Mouse (Mus musculus) ovary, postnatal 10 days (tissue): ENCODE data around the gene Tmem26.

ENCODE experiments used
- DNase-seq: peaks from one replicate; pipeline ENCODE4 v3.0.0; 2022; ENCODE audit warnings: low spot score

Gene Tmem26

DNA sequence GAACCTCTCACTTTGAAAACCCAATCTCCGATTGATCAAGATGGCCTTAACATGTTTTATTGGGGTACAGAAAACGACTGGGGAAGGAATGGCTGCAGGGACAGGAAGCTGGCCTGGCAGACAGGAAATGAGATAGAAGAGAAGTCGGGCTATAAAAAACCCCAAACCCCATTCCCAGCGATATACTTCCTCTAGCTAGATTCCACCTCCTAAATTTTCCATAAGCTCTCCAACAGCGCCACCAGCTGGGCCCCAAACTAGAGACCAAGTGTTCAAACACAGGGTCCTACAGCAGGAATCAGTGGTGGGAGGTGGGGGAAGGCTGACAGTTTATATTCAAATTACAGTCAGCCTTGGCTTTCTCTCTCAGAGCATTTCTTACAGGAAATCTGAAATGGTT, 35.8 kb downstream of the Tmem26 start:
- DNase-seq: no peak

DNA sequence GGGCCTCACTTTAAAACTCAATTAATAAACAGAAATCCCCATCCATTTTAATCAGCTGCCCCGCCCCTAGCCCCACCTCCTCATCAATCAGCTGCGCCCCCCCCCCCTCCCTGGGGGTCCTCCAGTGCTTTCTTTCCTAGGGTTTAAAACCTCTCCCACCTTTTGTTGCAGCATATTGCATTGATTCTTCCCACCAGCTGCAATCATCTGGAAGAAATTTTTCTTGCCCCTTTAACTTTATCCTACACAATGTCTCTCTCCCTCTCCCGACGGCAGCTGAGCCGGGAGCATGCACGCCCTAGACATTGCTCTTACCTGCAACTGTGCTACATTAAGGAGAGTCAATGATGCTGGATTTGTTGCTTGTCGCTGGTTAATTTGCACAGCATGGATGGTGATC, 36.3 kb downstream of the Tmem26 start:
- DNase-seq: no peak

DNA sequence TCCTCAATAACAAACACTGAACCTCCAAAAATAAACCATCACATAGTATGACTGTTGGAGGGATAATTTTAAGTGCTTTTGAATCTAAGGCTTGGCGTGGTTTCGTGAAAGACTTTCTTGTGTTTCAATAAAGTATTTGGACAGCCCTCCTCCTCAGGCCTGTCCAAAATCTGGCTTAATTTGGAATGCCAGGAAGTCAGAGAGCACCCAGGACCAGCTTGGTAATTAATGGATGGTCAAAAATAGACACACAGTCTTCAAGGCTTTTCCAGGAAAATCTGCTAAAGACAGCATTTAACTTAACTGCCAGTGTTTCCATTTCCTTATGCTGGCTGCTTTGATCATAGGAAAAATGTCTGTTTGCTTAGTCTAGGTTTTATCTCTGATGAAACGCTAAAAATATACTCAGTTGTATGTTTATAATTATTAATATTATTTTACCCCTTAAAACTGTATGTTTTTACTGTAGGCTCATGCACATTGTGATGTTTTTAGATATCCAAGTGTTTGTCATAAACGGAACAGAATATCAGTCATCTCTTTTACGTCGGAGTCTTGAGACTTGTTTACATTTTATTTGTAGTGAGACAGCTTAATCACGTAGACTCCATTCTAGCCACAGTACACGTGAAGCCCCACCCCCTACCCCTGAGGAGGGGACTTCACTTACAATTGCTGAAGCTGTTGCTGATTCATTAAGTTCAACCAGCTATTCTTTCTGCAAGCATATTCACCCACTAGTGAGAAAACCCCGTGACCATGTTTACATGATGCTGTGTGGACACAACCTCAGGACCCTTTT, 57.8 kb downstream of the Tmem26 start:
- DNase-seq: no peak

DNA sequence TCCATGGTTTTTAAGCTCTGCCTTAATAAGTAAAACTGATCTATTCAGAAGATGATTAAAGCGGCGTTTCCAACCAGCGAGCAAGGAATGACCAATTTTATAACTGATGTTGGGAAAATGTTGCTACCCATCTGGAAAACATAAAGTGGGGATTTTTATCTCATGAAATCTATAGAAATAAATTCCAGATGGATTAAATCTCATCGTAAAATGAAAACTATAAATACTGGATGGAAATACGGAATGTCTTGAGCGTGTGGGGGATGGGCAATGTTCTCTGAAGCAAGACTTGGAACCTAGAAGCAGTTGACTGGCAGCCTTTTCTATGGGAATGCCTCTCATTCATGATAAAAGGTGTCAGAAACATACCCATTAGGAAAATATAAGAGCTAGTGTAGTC, 59.3 kb downstream of the Tmem26 start:
- DNase-seq: no peak

DNA sequence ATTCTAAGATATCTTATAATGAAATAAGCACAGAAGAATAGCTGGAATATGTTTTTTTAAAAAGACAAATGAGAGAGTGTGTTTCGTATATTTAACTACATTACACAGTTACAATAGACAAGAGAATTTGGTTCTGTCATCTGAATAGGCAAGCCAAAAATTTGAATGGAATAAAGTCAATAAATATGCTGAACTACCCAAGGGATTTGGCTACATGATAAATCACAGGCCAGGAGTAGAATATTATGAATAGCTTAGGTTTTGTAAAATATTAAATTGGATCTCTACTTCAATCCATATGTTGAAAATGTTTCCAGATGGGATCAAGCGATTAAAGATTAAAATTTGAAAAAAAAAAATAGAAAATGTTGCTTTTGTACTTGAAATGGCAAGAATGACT, 60.4 kb downstream of the Tmem26 start:
- no peak for DNase-seq

DNA sequence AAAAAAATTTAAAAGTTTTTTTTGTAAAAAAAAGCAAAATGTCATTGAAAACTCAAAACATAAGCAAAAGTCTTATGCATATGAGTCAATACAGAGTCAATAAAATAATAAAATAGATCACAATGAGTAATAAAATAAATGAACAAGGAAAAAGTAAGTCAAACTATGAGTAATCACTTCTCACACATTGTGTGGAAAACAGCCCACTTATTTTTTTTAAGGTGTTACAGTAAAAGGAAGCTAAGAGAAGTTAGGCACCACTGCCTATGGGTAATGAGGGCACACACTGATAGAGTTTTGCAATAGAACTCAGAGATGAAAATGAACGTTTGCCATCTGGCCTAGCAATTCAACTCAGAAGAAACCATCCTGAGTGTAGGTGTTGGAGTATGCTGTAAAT, 61.0 kb downstream of the Tmem26 start:
- DNase-seq: no peak

DNA sequence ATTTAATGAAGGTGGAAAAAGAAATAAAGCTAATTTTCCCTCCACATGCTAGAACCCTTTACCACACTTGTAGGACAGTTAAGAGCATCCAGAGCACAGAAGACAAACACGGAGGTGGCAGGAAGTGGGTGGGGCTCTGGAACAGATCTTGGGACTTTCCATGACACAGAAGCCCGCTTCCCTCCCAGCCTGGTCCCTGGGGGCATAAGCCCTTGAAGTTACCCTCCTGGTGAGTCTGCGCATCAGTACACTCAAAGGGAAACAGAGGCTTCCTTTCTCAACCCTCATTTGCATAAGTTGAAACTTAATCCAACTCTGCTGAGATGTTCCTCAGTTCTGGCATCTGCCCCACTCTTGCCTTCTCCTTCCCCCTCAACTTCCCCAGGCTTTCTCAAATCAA, 72.0 kb downstream of the Tmem26 start:
- no peak for DNase-seq

DNA sequence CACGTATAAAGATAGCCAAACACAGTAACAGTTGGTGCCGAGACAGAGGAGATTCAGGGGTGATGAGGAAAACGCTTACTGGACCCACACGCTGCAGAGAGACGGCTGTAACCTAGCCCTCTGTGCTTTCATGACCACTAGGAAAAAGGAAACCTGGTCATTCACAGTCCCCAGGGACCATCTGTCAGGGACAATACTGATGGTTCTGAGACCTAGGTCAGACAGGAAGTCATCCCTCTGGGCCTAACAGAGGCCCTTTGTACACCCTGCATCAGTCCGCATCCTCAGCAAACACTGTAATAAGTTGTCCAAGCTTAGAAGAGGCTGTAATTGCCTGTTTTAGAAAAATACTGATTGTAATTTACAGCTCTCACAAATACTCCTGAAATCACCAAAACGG, 76.4 kb downstream of the Tmem26 start:
- DNase-seq: no peak

DNA sequence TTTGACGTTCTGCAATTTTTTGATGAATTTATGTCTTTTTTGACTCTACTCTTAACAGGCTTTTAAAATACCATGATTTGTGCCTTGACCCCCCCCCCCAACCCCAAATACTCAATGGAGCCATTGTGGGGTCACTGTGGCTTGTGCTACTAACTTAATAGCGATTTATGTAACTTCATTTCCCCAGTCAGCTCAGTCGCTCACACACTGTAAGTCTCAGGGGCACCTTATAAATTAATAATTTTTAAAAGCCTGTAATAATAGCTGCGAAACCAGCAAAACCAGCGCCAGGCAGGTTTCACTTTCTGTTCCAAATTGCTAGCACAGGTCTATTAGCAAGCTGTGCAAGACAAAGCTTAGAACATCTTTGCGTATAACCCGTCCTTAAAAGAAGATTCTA, 76.9 kb downstream of the Tmem26 start:
- no peak for DNase-seq

DNA sequence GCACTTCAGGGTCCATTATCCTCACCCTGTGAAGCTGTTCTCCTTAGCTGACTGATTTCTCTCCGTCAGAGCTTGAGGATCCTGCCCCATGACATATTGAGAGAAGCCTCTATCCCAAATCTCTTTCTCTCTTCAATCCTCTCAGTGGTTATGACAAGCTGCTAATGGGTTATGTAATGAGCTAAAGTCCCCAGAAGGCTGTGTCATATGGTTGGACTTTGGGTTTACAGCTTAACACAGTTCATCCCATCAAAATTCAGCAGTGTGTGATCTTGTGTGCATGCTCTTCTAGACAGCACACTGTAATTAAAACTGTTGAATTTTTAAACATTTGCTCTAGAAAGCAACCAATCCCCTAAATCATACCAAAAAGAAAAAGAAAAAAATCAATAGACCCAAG, 82.9 kb downstream of the Tmem26 start:
- no peak for DNase-seq

DNA sequence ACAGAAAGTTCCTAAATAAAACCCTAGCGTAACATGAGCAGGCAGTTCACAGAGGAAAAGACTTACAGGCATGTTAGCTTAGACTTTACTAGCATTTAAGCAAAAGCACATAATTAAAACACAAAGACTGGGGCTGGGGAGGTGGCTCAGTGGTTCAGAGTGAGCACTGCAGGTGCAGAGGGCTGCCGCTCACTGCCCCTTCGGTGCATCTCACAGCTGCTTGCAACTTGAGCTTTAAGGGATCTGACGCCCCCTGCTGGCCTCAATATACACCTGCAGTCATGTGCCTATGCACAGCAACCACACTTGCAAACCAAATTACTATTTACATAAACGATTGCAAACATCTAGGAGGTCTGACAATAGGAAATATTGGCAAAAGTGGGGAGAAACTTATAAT, 87.5 kb downstream of the Tmem26 start:
- DNase-seq: no peak

DNA sequence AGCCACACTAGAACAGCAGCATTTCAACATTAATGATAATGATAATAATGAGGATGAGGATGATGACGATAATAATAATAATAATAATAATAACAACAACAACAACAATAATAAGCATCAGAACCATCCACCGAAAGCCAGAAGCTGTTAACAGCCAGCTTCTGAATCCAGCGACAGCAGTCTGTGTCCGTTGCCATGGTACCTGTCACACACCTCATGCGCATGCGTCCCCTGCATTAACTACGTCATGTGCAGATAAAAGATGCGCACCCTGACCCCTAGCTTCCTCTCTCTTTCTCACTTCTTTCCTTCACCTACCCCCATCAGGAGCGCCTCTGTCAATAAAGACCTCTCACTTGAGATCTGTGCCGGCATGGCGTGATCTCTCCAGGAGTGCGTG, 89.3 kb downstream of the Tmem26 start:
- no peak for DNase-seq

DNA sequence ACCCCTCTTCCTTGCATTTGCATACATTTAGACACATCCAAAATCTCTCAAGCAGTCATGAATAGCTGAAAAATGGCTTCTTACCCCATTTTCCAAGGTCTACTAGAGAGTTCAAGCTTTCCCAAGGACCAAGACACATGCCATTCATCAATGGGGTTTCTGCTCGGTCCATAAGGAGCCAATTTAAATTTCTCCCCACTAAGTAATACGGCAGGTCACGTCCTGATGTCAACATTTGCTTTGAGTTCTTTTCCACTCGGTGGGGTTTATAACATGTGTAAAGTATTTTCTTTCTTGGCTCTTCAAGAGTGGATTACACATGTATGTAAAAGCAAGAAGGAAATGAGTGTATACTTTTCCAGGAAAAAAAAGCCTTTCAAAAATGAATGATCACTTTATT, 93.8 kb downstream of the Tmem26 start:
- DNase-seq: no peak

DNA sequence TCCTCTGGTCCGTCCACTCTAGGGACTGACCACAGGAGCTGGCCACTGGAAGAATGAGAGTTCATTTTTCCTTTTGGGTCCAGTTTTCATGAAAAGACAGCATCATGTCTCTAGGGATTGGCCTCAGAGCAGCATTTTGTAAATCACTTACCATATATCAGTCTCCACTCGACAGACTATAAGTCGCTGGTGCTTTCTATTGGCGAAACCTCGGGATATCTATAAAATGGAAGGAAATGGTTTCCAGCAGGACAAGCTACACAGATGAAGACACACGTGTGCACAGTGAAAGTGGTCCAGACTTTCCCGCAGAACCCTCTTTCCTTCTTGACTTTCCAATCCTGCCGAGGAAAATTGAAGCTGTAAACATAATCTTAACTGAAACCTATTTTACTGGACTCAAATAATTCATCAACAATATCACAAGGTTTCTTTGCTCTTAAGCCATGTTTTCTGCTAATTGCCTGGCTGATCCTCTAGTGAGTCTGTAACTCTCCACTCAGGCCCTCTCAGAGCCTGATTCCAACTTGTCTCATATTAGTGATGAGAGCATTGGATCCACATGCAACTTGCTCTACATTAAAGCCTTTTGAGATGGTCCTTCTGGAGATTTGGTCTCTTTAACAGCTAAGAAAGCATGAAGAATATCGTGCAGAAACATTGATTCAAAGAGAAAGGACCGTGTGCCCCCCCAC, 94.8 kb downstream of the Tmem26 start:
- DNase-seq: no peak

DNA sequence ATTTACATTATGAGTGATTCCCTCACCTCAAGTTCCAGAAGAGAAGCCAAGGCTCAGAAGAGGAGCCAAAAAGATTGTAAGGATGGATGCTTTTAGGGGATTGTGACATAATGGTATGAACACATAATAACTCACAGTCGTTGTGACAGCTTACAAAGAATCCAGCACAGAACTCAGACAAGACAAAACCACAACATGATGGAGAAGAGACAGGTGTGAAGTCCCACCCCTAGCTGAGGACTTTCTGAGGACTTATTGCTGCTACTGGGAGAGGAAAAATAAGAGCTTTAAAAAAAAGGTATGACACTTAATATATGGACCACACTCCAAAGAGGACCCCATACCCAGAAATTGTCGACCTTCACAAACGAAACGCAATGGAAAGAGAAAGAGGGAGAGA, 101.1 kb downstream of the Tmem26 start:
- DNase-seq: no peak
